Mouse (Mus musculus) cerebellum, adult 11 months (tissue): ENCODE measurements around the gene AW146154.
"Not testable (repeated sequence)": the region's sequence is repeated elsewhere in the genome, so short reads cannot be mapped to it uniquely, and the experiment has no call there.

ENCODE experiments used
- DNase-seq: peaks from one replicate; pipeline ENCODE4 v3.0.0; 2022

Gene AW146154

GRCm38 (mm10) chr7:41499389-41500049 is at the start of gene AW146154, which contains the start of gene Gm20449:
TSS of gene AW146154 (minus strand) at chr7:41499890.
TSS of gene Gm20449 (minus strand) at chr7:41499417.
- DNase-seq: peak; percentile 96

GRCm38 (mm10) chr7:41512672-41513071 is 13.0 kb upstream of the AW146154 start:
- DNase-seq: no peak

GRCm38 (mm10) chr7:41512207-41512606 is 12.5 kb upstream of the AW146154 start:
- DNase-seq: no peak

- no peak for DNase-seq
Observed at GRCm38 (mm10) chr7:41502402-41502801, 2.7 kb upstream of the AW146154 start.

GRCm38 (mm10) chr7:41500151-41500934 is 653 bp upstream of the AW146154 start:
- peak; percentile 57 for DNase-seq

GRCm38 (mm10) chr7:41499018-41499388 is 687 bp downstream of the AW146154 start:
- DNase-seq: not testable (repeated sequence)

- DNase-seq: peak; percentile 34
Observed at GRCm38 (mm10) chr7:41498464-41498863, 1.2 kb downstream of the AW146154 start.

- no peak for DNase-seq
Observed at GRCm38 (mm10) chr7:41497871-41498270, 1.8 kb downstream of the AW146154 start.

GRCm38 (mm10) chr7:41451864-41452263 is 47.8 kb downstream of the AW146154 start:
- DNase-seq: no peak

- not testable (repeated sequence) for DNase-seq
Observed at GRCm38 (mm10) chr7:41448596-41448995, 51.1 kb downstream of the AW146154 start, which contains the start of gene Vmn2r57. TSS of gene Vmn2r57 (minus strand) at chr7:41448696.
